Mouse (Mus musculus): Measurements from ENCODE around the gene Npw.

GRCm38 (mm10) chr17:24677500-24678080 is 19.3 kb upstream of the Npw start:
- TF ChIP-seq CTCF (IDR thresholded peaks at IDR 0.05; ENCODE audit: borderline replicate concordance, control insufficient read depth, extremely low read depth, insufficient read depth, low read length, poor library complexity), result no peak
- no peak for TF ChIP-seq POLR2A (IDR thresholded peaks at IDR 0.05; ENCODE audit: control insufficient read depth, extremely low read depth, insufficient read depth, low read length, poor library complexity)

All from thymus, adult 2 months (tissue).